Mouse (Mus musculus) embryo, embryonic 10.5 days (tissue): Measurements from ENCODE around the gene Ebf1.
A peak's percentile ranks its signal among the peaks of the same experiment; 100 is the strongest.

Source experiments
- DNase-seq: peaks from one replicate; pipeline ENCODE4 v3.0.0-alpha.2; 2015; ENCODE audit warnings: low spot score

Ebf1 gene

DNA sequence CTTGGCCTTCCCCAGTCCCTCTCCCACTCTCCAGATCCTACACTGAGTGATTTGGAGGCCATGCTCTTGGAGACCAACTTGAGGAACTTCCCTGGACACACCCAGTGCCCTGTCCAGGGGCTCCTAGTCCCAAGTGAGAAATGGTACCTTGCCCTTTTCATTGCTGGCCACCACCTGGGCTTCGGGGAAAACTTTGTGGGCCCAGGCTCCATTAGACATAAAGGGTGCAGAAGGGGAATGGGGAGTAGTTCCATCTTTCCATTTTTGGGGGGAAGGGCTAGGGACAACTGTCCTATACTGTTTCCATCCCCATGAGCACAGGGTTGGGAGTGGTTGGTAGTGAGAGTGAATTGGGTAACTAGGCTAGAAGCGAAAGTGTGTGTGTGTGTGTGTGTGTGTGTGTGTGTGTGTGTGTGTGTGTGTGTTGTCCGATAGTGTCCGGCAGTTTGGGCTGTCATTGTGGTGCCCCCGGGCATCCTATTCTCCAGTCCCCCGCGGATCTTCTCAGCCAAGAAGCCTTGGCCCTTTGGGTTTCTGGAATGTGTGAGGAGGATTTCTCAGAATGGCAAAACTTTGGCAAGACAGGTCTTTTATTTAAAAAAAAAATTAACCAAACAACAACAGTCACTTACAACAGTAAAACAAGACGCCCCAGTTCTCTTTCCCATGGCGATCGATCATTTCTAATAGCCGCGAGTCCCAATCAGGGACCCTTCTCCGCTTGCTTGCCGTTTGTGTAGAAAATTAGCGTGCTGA is 2.2 kb downstream of the Ebf1 start:
- peak; percentile 52 for DNase-seq

DNA sequence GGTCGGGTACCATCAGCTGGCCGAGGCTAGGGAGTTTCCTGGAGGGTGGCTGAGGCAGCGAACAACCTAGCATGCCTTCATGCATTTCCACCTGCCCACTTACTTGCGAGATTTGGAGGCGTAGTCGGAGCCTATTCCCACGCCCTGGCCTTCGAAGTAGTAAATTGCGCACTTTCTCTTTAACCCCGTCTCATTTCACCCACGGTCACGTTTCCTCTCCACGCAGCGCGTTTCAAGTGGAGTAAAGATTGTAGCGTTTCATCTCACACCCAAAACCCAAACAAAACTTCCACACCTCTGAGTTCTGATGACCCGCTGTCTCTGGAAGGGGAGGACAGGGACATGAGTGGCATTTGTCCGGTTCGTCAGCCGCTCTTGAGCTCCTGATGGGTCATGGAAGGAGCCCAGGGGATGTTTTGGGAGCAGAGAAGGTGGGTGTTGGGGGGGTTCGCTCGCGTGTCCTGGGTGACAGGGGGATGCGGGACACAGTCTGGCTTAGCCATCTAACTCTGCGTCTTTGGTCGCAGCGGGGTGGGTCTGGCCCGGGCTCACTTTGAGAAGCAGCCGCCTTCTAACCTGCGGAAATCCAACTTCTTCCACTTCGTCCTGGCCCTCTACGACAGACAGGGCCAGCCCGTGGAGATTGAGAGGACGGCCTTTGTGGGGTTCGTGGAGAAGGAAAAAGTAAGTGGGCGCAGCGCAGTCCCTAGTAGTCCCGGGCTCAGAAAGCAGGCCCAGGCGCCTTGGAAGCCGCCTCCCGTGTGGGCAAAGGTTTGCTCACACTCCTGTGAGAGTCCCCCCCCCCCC is 3.0 kb downstream of the Ebf1 start:
- peak; percentile 39 for DNase-seq

DNA sequence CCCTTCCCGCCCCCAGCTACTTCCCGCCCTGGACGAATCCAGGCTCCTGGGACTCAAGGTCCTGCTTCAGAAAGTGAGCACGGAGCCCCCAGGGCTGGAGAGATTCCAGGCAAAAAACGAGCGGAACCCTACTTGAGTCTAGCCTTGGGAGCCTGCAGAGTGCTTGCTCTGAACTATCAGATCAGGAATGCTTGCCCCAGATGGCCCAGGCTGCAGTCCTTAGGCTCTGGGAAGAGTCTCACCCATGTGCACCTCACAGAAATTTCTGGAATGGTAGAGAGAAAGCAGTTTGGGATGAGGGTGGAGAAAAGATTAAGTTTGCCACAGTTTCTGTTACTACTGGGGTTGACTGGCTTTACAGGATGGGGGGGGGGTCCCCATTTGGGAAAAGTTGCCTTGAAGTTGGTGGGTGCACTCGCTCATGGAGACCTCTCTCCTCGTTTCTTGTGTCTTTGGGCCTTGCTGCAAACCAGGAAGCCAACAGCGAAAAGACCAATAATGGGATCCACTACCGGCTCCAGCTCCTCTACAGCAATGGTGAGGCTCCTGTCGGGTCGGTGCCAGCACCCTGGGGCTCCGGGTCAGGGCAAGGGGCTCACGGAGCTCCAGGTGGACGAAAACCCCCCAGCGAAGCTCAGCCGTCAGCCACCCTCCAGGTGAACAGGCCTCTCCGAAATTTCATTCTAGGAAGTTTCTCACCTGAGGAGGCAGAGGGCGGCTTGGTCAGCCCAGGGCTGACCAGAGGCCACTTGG is 3.8 kb downstream of the Ebf1 start:
- DNase-seq, result peak; percentile 49

DNA sequence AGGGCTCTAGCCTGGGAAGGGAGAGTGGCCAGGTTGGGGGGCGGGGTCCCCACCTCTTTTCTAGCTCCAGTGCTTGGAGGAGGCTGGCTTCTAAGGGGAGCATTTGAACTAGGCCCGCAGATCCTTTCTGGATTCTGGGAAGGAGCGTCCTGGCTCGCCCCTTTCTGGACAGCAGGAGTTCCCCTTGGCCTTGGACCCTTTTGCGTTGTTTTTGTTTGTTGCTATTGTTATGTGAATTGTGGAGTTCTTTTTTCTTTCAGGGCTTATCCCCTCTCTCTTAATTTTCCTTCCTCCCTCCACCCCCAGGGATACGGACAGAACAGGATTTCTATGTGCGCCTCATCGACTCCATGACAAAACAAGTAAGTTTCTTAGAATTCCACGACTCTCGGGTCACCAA is 4.5 kb downstream of the Ebf1 start:
- no peak for DNase-seq

DNA sequence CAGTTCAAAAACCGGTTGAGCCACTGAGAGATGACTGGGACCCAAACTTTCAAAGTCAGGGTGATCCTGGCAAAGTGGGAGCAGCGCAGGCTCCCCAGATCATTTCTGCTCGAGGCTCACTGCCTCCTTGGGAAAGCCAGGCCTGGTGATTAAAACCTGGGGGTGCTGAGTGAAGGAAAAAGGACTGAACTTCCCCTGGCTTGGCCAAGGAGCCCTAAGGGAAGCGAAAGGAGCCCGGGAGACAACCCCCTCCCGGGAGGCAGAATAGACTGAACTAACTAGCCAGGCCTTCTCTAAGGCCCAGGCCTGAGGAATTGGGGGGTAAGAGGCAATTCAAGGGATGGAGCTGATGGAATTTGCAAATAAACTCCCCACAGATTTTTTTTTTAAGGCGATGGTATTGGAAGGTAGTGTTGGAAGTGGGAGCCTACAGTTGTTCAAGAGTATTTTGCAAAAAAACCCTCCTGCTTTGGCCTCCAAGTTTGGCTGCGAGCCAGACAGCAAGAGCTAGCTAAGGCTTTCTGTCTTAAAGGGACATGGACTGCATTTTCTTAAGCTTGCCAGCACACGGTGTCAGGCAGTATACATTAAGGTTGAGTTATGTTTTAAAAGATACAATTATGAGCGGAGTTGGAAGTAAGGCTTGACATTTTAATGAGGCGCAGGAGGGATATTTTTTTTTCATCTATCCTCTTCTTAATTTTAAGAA is 5.1 kb downstream of the Ebf1 start:
- peak; percentile 59 for DNase-seq

DNA sequence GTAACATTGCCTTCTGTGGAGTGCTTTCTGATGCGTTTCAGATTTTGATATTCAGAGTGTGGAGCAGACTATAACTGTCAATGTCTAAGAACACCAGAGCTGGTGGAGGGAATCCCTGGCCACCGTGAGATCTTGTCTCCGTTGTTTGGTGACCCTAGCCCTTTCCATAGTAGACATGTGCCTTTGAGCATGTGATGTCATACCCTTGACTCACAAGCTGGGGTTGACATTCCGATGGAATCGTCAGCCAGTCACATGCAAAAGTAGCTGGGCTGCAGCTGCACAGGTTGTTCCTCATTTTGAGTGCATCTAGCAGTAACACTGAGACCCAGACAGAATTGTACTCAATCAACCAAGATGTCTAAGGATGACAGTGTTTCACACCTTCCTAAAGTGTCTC is 7.4 kb downstream of the Ebf1 start:
- no peak for DNase-seq

DNA sequence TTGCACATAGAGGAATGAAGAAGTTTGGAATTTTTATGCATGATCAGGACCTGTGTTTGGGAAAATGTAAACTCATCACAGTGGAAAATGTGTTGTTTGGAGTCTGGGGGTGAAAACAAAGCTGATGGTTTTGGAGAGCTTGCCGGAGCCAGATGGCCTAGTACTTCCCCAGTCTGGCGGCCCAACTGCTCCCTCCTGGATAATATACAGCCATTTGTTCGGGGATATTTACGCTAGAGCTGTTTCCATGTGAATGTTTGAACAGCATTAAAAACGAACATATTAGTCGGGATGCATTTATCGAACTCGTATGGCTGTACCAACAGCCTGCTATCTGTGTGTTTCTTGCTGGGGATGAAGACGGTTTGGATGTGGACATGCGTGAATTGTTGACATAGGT is 8.9 kb downstream of the Ebf1 start:
- DNase-seq, result no peak

DNA sequence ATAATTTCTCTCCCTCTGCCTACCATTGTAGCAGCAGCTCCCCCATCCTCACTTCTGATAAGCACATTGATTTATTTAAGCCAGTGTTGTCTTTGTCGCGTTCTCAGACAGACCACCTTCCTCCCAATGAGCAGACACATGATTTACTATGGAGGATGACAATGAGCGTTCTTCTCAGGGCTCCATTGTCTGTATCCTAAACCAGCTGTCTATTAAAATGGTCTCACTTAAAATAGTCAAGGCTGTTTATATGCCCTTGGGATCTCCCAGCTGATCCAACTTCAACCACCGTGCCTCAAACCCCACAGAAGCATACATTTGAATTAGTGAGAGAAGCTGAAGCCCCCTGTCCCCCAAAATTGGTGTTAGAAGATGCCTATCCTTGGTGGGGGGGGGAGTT is 11.3 kb downstream of the Ebf1 start:
- DNase-seq, result no peak

DNA sequence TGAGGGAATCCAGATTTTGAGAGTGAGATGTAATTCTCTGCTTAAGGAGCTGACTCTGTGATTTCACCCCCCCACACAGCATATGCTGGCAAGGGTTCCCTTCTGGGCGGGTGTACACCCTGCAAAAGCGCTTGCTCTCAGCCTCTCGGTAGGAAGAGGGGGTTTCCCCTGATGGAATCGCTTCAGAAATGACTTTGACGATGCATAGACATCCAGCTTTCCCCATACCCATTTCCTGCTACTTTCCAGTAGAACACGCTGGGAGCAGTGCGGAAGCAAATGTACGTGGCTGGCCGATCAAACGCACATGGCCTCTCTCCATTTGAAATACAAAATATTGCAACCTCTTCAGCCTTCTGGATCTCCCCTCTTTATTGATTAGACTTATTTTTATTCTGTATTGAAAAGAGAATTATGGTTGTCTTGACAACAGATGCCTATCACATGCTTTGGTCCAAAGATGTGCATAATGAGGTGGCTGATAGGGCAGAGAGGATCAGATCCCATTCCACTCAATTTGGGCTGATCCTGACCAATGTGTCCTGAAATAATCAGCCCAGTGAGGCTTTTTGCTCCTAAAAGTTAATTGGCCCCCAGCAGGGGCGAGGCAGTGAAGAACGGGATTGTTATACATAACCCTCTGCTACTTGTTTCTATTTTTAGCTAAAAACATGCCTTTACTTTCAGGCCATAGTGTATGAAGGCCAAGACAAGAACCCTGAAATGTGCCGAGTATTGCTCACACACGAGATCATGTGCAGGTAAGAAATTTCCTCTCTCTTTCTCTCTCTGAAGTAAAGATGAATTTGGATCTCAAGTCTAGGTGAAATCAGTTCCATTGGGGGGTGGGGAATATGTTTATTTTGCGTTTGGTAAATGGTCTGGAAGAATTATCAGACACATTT is 15.2 kb downstream of the Ebf1 start:
- no peak for DNase-seq

DNA sequence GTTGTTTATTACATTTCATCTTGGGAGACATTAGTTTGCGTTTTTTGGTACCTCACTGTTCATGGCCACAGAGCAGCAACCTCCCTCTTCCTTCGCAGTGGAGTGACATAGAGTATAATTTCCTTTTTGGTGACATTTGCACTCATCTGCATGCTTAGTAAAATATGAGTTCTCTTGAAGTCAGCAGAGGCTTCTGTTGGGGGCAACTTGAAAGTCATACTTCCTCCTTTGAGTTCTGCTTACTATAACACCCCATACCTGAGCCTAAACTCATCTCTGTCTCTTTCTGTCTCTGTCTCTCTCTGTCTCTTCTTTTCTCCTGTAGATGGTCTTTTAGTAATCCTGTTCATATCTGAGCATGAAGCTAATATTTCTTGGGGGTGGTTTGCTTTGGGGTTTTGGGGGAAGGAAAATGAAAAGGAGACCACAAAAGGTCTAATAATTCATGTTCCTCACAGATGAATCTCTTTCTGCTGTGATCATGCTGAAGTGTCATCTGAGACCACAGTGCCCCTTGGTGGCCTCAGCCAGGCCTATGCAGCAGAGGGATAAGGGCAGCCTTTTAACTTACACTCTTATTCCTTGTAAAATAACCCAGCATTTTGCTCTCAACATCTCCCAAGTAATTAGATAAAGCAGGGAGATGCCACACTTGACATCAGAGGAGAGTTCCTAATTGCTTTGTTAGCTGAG is 16.0 kb downstream of the Ebf1 start:
- no peak for DNase-seq

DNA sequence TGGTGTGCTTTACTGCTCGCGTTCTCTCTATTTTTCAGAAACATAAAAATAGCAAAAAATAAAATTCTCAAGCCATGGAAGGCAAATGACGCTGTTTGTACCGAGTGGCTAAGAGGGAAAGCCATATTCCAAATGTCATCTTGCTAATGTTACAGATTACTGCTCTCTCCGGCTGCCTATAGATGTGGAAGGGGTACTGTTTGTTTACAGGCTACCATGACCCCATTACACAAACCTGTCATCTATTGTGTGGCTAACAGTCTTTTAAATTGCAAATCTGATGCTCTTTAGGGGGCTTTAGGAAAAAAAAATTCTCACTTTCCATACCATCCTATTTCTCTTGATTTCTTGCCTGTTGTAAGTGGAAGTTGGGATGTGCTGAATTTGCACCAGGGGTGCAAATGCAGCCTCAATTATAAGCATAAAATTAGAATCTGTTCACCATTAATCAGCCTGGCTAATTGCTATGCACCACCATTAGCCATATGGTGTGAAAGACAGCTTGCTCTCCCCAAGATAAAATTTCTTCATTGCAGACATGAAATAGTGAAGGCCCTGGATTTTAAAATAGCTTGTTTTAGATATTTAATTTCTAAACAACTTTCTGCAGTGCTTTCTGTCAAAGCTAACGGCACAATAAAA is 17.6 kb downstream of the Ebf1 start:
- DNase-seq, result no peak

DNA sequence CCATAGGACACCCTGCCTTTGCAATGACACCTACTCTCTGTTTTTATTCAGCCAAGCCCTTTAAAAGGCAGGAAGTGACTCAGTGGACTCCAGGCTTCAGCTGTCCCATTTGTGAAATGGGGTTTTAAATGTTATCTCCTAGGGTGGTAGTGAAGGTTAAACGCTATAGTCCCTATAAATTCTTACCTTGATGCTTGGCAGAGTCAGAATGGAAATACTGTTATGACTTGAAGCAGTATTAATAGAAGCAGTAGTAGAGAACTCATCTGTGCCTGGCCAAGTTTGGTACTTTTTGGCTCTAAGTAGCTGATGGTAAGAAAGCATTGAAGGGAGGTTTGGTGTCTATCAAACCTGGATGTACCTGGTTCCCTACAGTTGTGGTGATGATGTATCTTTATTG is 19.1 kb downstream of the Ebf1 start:
- no peak for DNase-seq

DNA sequence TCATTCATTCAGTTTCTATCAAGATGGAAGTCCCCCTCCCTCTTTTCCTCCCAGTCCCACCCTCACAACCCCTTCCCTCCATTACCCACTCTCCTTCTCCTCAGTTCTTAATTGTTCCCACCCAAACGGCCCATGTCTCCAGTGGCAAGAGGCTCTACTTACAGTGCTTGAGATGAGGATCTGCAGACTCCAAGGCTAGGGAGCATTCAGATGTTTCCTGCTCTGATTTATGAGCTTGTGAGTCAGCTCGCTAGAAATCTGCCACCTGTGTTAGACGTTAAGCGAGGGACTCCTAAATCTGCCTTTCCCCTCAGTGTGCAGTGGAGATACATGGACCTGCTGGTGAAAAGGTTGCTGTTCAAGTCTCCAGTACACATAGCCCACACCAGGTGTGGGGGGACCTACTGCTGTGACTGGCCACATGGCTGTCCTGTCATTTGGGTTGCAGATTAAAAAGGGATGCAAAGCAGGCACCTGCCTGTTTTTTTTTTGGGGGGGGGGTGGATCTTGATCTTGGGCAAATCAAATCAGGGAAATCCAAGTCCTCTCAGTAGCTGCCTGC is 21.2 kb downstream of the Ebf1 start:
- no peak for DNase-seq

DNA sequence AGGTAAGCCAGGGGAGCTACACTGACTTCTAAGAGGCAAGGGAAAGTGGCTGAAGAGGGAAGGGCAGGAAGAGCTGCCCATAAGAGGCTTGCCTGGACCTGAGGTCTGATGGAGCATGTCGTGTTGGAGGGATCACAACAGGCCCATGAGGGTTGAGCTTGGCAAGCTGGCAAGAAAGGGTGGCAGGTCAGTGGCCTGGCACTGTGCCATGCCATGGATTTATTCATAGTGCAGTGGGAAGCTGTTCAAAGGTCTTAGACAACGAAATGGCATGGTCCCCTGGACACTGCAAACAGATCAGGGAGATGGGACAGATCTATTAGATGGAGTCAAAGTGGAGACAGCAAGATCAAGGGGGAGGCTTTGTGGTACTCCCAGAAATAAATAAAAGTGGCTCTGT is 24.4 kb downstream of the Ebf1 start:
- DNase-seq, result no peak

DNA sequence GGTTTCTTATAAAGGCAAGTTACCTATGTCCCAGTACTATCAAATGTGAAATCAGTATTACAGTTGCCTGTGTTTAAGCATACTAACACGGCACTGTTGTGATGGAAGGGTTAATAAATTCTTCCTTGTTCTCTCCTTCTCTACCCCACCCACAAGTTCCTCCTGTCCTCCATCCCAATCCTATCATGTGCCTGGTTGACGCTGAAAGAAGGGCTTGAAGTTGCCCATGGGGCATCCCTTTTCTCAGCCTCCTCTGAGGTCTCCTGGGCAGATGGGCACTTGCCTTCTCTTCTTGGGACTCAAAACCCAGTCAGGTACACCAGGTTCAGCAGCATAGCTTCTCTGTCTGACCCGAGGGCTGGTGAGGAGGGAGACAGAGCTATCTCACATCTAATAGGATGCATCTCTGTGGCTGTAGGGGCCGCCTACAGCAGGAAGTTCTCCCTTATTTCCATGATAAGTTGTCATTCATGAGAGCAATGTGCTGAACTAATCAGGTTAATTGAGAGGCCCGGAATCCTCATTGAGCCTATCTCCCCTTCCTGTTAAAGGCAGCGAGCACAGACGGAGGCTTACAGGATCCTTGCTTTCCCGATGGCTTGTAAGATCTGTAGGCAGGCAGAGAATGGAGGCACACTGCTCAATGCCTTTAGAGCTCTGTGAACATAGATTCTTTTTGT is 37.4 kb downstream of the Ebf1 start:
- no peak for DNase-seq

DNA sequence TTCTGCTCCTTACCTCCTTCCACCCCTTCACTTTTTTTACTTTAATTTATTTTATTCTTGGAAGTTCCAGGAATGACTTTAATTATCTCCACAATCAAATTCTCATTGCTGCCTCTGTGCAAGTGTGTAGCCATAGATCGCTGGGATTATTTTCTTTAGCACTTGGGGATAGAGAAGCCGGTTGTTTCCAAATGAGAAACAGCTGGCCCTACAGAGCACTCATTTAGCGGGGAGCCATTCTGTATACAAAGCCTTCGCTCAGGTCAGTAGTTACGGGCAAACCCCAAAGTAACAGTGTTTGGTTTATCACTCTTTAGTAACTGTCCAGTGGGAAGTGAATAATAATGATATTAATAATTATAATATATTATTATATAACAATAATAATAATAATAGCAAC is 38.4 kb downstream of the Ebf1 start:
- DNase-seq, result peak; percentile 69

DNA sequence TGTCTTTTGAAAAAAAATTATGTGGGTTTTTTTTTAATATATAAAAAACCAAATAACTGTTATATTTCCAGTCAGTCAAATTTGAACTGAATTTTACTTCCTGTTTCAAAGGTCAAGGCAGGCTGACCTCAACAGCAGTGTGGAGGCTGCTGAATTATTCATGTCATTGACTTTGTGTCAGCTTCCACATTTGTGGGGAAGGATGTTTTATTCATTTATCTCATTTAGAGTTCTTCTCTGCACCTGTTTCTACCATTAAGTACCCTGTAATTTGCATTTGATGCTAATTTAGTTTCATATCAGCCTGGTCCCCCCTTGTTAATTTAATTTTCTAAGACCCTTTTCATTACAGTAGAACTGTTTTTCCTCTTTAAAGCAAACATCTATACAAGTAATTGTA is 39.8 kb downstream of the Ebf1 start:
- DNase-seq, result peak; percentile 69

DNA sequence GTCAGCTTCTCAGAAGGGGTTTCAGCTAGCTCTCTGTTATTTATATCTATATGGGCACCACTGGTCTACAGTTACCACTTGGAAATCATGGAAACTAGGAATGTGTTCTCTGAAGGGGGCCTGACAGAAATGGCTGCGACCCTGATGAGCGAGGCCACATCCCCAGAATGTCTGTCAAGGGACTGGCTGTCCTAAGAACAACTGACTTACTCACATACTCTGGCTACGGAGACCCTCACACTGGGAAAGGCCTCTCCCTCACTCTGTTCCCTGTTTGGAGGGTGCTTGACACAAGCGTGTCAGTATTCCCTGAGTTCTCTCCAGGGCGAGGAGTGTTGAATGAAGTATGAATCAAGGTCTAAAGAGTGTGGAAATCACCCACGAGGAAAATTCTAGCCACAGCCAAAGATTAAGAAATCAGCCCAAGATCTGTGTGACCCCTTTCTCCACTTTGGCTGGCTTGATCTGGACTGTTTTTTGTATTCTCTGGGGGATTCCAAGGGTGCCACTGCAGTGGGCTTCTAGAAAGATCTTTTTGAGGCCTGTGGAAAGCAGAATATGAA is 40.8 kb downstream of the Ebf1 start:
- DNase-seq, result peak; percentile 36

DNA sequence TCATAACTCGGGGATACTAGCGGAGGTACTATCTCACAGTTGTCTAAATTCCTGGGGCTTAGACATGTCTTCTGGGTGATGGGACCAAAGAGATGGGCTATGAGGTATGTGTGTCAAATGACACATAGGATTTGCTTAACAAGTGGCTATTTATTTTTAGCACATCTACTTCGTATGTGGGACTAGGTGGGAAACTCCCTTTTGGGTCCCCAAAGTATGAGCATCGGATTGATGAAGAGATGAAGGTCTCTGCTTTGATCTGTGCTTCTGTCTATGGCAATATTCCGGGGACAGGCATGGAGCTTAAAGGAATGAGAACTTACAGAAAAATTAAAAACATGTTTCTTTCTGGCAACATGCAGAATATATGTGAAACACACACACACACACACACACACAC is 44.8 kb downstream of the Ebf1 start:
- DNase-seq, result no peak
